Mouse (Mus musculus) stomach, postnatal 0 days (tissue): ENCODE results near the gene Gcg. TPM values are rescaled to one million over a fixed set of nuclear protein-coding genes. Genes with fewer than 3 reads are reported as not detected.
A peak's percentile ranks its signal among the peaks of the same experiment; 100 is the strongest.

Experiments used
- ATAC-seq: fragments of 200-750 bp; cut with Nextera tagmentation; 2 replicates; pipeline ENCODE4 v1.8.0; 2017; ENCODE audit not compliant: low FRiP score, low TSS enrichment
- DNase-seq: peaks from one replicate; pipeline ENCODE4 v3.0.0-alpha.2; 2016; ENCODE audit warnings: low spot score
- H3K27ac ChIP-seq: fragments of 300-500 bp; sonication (generic); replicated peaks from 2 replicates; pipeline ENCODE4 v1.5.1; 2014; ENCODE audit warnings: mild to moderate bottlenecking, control low read depth
- H3K27me3 ChIP-seq: fragments of 300-500 bp; sonication (generic); 2 replicates; pipeline ENCODE4 v1.6.1; 2014; ENCODE audit warnings: low read length; ENCODE audit not compliant: control insufficient read depth, insufficient read depth
- H3K36me3 ChIP-seq: fragments of 300-500 bp; sonication (generic); 2 replicates; pipeline ENCODE4 v1.6.1; 2014; ENCODE audit warnings: low read length, mixed read lengths; ENCODE audit not compliant: control insufficient read depth, insufficient read depth
- H3K4me1 ChIP-seq: fragments of 300-500 bp; sonication (generic); replicated peaks from 2 replicates; pipeline ENCODE4 v1.6.1; 2014; ENCODE audit warnings: antibody characterized with exemption; ENCODE audit not compliant: control insufficient read depth, insufficient read depth
- H3K4me2 ChIP-seq: fragments of 300-500 bp; sonication (generic); replicated peaks from 2 replicates; pipeline ENCODE4 v1.6.1; 2014; ENCODE audit warnings: low read depth, mild to moderate bottlenecking, control low read depth, moderate library complexity
- H3K4me3 ChIP-seq: fragments of 300-500 bp; sonication (generic); 2 replicates; pipeline ENCODE4 v1.5.1; 2014; ENCODE audit warnings: low read depth, low read length, control low read depth
- H3K9ac ChIP-seq: fragments of 300-500 bp; sonication (generic); 2 replicates; pipeline ENCODE4 v1.6.1; 2014; ENCODE audit warnings: mild to moderate bottlenecking, low read length, control low read depth, mixed read lengths
- H3K9me3 ChIP-seq: fragments of 300-500 bp; sonication (generic); 2 replicates; pipeline ENCODE4 v1.6.1; 2016; ENCODE audit warnings: low read length; ENCODE audit not compliant: control insufficient read depth
- CTCF ChIP-seq: IDR thresholded peaks from 2 replicates; pipeline ENCODE4 v1.5.1; 2016; ENCODE audit warnings: antibody characterized with exemption, low read depth, mild to moderate bottlenecking, moderate library complexity
- EP300 ChIP-seq: optimal IDR thresholded peaks from 2 replicates; pipeline ENCODE3; 2016; ENCODE audit warnings: antibody characterized with exemption
- WGBS: fragments of 180-500 bp; shearing (Covaris S2); extraction: QIAGEN DNeasy Blood & Tissue Kit; methylation state at CpG from one replicate; pipeline ENCODE4 v1.1.7; 2014; 5-methylcytosine and 5-hydroxymethylcytosine counted together
- polyA plus RNA-seq: library from polyadenylated mRNA; unstranded; fragments of >200 nt; fragmentation: Nextera tagmentation; extraction: Ambion mirVana; gene quantifications from 2 replicates; pipeline ENCODE4 v1.2.1, GENCODE M21; 2015

Gcg gene
- polyA plus RNA-seq, 1 experiment from 2014 or later: 12.5 TPM

DNA sequence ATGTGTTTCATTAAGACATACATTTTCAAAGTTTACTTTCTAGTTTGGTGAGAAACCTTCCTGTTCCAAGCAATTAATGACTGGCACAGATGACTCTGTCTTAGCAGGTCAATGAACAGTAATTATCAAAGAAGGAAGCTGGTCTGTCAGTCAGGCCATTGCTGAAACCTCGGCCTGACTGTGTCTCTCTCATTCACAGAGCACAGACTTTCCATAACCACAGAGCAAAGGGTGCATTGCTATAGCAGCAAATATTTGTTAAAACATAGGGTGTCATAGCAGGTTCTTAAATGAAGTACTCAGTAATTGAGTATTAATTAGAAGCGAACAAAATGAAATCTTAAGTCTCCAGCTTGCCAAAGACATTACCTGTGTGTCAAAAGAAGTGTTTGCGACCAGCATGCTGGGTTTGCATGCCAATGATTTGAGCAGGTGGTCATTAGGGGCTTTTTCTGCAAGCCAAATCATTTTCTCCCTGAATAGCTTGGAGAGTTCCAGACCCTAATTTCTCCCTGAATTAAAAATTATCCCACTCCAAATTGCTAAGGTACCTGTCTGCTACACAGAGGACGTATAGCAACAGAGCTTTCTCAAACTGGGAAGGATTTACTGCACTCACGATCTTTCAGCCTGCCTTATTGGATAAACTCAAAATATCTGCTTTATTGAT lies 14.0 kb upstream of the Gcg start:
- Histone ChIP-seq H3K9ac (no peak overlapping the region), H3K27me3 (no peaks in the 10 kb centered on the region), H3K9me3 (no peaks in the 10 kb centered on the region), H3K27ac (no peak overlapping the region), H3K4me1 (no peaks in the 10 kb centered on the region), H3K4me3 (no peak overlapping the region), H3K36me3 (no peaks in the 10 kb centered on the region), H3K4me2 (no peak overlapping the region)
- DNase-seq: no peak
- ATAC-seq: no peak
- no peak for TF ChIP-seq EP300
- no peak for TF ChIP-seq CTCF
- 79% methylated on average over 5 of the region's 5 CpGs for WGBS

DNA sequence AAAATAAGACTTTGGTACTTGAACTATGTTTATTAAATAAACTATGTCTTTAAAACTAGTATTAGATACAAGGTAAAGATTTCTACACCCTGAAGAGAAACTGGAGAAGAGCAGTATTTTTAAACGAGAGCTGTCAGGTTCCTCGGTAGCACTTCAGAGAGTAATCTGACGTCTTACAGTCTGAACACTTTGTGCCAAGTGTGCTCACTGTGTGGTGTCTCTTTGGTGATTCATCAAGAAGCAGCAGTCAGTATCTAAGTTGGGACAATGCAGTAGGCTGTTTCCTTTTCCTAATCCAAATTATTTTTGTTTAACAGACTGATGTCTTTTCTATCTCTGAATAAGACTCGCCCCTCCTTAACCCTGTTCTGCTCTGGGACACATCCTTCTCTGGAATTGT lies 12.0 kb upstream of the Gcg start:
- WGBS: 64% methylated on average over 4 of the region's 4 CpGs
- no peak overlapping the region for H3K27ac ChIP-seq
- no peak overlapping the region for H3K4me2 ChIP-seq
- no peaks in the 10 kb centered on the region for H3K9me3 ChIP-seq
- H3K4me1 ChIP-seq: no peaks in the 10 kb centered on the region
- H3K4me3 ChIP-seq: no peak overlapping the region
- H3K27me3 ChIP-seq: no peaks in the 10 kb centered on the region
- ATAC-seq: no peak
- H3K9ac ChIP-seq: no peak overlapping the region
- TF ChIP-seq CTCF: no peak
- no peak for TF ChIP-seq EP300
- no peaks in the 10 kb centered on the region for H3K36me3 ChIP-seq
- no peak for DNase-seq

DNA sequence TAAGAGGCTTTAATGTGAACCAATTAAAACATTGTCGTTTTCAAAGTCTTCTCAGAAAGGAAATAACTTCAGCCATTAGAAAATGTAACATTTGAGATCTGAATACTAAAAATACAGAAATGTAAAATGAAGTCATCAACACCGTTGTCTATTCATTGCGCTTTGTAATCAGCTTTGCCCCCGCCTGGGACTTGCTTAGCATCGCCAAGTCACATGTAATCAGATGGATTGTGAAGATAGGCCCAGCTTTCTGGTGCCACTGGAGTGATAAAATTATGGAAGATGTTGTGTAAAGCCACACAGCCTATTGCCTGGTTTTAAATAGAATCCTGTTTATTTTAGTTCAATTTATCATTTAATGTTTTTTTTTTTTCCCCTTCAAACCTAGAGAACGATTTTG lies 6.4 kb upstream of the Gcg start:
- no peak for ATAC-seq
- no peak overlapping the region for H3K4me3 ChIP-seq
- 75% methylated on average over 6 of the region's 6 CpGs for WGBS
- no peaks in the 10 kb centered on the region for H3K4me1 ChIP-seq
- no peak overlapping the region for H3K27ac ChIP-seq
- H3K9ac ChIP-seq: no peak overlapping the region
- no peak overlapping the region for H3K4me2 ChIP-seq
- TF ChIP-seq EP300 (no peak), CTCF (no peak)
- no peak for DNase-seq
- no peaks in the 10 kb centered on the region for H3K27me3 ChIP-seq
- H3K36me3 ChIP-seq: no peaks in the 10 kb centered on the region
- no peaks in the 10 kb centered on the region for H3K9me3 ChIP-seq

DNA sequence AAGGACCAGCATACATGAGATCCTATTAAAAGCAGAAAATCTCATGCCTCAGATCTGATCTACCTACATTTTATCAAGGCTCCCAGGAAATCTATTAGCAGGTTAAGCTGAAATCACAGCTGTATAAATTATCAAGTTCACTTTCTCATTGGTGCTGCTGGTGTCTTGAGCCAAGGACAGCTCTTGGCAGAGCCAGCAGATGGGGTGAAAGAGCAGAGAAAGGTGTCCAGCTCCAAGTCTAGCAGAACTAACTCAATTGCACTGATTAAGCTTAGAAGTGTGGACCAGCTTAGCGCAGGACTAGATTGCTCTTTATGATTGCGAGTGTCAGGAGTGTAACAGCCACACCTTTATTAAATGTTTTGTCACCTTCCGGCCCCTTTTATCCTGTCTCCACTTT lies 1.5 kb upstream of the Gcg start:
- no peak overlapping the region for H3K4me3 ChIP-seq
- no peak for TF ChIP-seq EP300
- TF ChIP-seq CTCF: peak; percentile 46
- no peaks in the 10 kb centered on the region for H3K9me3 ChIP-seq
- ATAC-seq (no peak), DNase-seq (no peak)
- no peak overlapping the region for H3K4me2 ChIP-seq
- no peaks in the 10 kb centered on the region for H3K27me3 ChIP-seq
- 85% methylated on average over 3 of the region's 3 CpGs for WGBS
- H3K36me3 ChIP-seq: no peaks in the 10 kb centered on the region
- no peak overlapping the region for H3K27ac ChIP-seq
- H3K9ac ChIP-seq: no peak overlapping the region
- H3K4me1 ChIP-seq: no peaks in the 10 kb centered on the region

DNA sequence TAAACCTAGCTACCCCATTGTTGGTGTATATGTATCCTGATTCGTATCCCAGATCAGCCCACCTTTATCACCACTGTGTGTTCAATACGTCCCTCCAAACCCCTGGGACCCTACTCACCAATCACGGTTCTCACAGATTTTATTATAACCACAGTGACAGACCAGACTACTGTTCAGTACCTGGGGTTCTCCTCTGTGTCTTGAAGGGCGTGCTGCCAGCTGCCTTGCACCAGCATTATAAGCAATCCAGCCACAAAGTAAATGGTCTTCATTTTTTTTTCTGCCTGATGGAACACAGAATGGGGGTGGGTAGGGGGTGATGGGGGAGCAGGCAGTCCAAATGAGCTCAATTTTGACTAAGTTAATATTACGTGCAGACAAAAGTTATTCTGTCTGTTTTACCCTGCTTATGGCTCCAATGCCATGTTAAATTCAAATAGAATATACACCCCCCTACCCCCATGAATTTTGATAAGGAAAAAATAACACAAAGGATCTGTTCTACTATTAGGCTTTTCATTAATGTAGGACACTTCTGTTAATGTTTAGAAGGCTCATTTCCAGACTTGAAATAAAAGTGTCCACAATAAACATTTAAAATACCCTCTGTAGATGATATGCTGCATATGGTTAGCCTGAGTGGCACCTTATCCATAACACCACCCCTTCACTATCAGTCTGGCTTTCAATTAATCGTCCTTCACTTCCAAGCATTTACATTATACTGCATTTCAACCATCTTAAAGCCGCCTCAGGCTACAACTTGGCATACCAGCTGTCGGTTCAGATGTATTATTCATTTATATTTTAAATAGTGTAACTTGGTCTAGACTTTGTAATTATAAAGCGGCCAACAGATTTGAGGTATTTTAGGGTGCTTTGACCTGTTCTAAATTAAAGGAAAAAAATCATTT lies 2.9 kb downstream of the Gcg start:
- TF ChIP-seq EP300 (no peak), CTCF (no peak)

DNA sequence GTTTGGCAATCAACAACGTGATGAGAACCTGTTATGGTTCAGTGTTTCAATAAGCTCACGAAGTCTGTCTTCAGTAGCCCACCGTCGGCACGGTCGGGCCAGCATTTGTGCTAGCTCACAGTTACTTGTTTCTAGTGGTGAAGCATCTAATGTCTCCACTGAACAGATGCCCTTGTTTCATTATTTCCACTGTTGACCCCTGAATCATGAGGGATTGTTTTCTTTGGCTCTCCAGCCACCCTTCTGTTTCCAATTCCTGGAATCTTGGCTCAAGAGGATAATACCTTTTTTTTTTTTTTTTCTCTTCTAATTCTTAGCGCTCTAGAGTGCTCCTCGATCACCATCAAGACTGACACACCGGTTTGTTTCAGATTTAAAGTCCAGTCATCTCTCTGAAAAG lies 13.9 kb downstream of the Gcg start:
- H3K27ac ChIP-seq: no peak overlapping the region
- ATAC-seq (no peak), DNase-seq (no peak)
- H3K4me1 ChIP-seq: no peaks in the 10 kb centered on the region
- H3K4me3 ChIP-seq: no peak overlapping the region
- no peak overlapping the region for H3K4me2 ChIP-seq
- 87% methylated on average over 9 of the region's 9 CpGs for WGBS
- H3K9ac ChIP-seq: no peak overlapping the region
- H3K9me3 ChIP-seq: no peaks in the 10 kb centered on the region
- H3K36me3 ChIP-seq: no peaks in the 10 kb centered on the region
- no peaks in the 10 kb centered on the region for H3K27me3 ChIP-seq
- TF ChIP-seq CTCF (no peak), EP300 (no peak)

More for the DNA sequence above, 2.9 kb downstream of the Gcg start:
- H3K9ac ChIP-seq: no peak overlapping the region
- no peak overlapping the region for H3K4me2 ChIP-seq
- H3K4me3 ChIP-seq: no peak overlapping the region
- no peaks in the 10 kb centered on the region for H3K36me3 ChIP-seq
- DNase-seq: no peak
- no peaks in the 10 kb centered on the region for H3K27me3 ChIP-seq
- ATAC-seq: no peak
- no peak overlapping the region for H3K27ac ChIP-seq
- 59% methylated on average over 9 of the region's 9 CpGs for WGBS
- H3K9me3 ChIP-seq: no peaks in the 10 kb centered on the region
- no peaks in the 10 kb centered on the region for H3K4me1 ChIP-seq
